Mouse (Mus musculus): Measurements from ENCODE around the gene Psma7. TPM values are rescaled to one million over a fixed set of nuclear protein-coding genes. Genes with fewer than 3 reads are reported as not detected.

The Psma7 gene
- polyA plus RNA-seq (2011; ENCODE audit: insufficient read depth, insufficient read length, low replicate concordance, missing spikeins) = 81.3 and 149 TPM in 2 replicates

DNA sequence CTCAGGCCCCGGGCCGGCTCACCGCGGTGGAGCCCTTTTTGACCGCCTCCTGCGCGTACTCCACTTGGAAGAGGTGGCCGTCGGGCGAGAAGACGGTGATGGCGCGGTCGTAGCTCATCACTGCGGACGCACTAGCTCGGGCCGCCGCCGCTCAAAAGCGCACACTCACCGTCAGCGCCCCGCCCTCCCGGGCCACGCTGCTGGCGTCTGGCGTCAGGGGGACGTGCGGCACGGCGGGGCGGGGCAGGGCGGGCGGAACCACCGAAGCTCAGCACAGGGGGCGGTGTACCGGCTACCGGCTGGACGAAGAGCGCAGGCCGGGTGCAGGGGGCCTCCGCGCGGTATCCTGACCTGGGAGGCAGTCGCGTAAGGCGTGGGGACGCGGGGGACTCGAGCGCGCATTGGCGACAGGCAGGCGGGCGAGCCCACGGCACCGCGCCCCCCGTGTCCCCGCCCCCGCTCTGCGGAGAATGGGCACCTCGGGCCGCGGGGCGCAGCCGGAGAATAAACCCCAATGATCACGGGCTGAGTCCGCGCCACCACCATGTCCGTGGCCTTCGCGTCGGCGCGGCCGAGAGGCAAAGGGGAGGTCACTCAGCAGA, at the start of gene Psma7, which contains the start of gene Ss18l1:
Gene Psma7, minus strand, starts transcription at position 178 of the 602 bp plus-strand sequence.
Gene Ss18l1, plus strand, starts transcription at position 254 of the 602 bp plus-strand sequence.
- under 1% methylated on average over 78 of the region's 78 CpGs for WGBS
- TF ChIP-seq POLR2A (IDR thresholded peaks at IDR 0.05; ENCODE audit: borderline replicate concordance, control insufficient read depth, low read depth, low read length) (peak; percentile 72; the same call in 1 of the 2 replicates), CTCF (IDR thresholded peaks at IDR 0.05; ENCODE audit: control insufficient read depth, insufficient read depth, low read length) (no peak)
- H3K27ac ChIP-seq (ENCODE audit: control insufficient read depth, insufficient read depth, low read depth, low read length, poor library complexity) = peak within 1 kb of the TSS; percentile 93
- peaks cover 1% of the 10 kb centered on the region; the same call in 1 of the 2 replicates for H3K4me1 ChIP-seq (ENCODE audit: control insufficient read depth, insufficient read depth, low read length)
- peak within 1 kb of the TSS; percentile 92 for H3K4me3 ChIP-seq (replicated peaks; ENCODE audit: control insufficient read depth, low read depth, low read length)

DNA sequence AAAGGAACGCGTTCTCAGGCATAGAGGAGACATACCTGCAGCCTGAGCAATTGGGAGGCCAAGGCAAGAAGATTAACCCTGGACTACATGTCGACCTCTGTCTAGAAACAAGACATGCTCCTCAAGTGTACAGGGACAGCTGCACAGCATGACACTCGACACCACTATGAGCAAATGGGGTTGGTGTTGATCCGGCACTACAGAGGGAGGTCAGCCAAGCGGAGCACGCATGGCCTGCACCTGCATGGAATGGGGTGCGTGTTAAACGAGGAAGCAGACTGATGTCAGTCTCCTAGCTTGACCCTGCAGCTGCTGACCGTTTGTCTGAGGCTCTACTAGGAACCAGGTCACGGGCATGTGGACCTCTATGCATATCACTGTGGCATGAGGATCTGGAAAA, 48.1 kb upstream of the Psma7 start:
- TF ChIP-seq POLR2A (IDR thresholded peaks at IDR 0.05; ENCODE audit: borderline replicate concordance, control insufficient read depth, low read depth, low read length) = no peak
- no peak for TF ChIP-seq CTCF (IDR thresholded peaks at IDR 0.05; ENCODE audit: control insufficient read depth, insufficient read depth, low read length)
- H3K4me1 ChIP-seq (ENCODE audit: control insufficient read depth, insufficient read depth, low read length) = no peaks in the 10 kb centered on the region
- no peak overlapping the region for H3K27ac ChIP-seq (ENCODE audit: control insufficient read depth, insufficient read depth, low read depth, low read length, poor library complexity)
- 64% methylated on average over 11 of the region's 11 CpGs for WGBS
- H3K4me3 ChIP-seq (replicated peaks; ENCODE audit: control insufficient read depth, low read depth, low read length) = no peak overlapping the region

DNA sequence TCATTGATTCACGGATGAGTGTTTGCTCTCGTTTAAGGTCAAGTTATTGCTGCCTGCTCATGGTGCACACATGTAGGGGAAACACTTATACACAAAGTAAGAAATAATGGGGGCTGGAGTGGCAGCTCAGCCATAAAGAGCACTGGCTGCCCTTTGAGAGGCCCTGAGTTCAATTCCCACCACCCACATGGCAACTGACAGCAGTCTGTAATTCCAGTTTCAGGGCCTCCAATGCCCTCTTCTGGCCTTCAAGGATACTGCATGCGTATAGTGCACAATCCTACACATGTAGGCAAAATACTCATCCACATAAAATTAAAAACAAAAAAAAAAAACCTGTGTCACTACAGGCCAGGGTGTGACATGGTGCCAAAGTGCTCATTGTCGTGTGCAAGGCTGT, 45.2 kb upstream of the Psma7 start:
- Histone ChIP-seq H3K4me3 (replicated peaks; ENCODE audit: control insufficient read depth, low read depth, low read length) (no peak overlapping the region), H3K27ac (ENCODE audit: control insufficient read depth, insufficient read depth, low read depth, low read length, poor library complexity) (no peak overlapping the region), H3K4me1 (ENCODE audit: control insufficient read depth, insufficient read depth, low read length) (no peaks in the 10 kb centered on the region)
- WGBS = 85% methylated on average over 4 of the region's 4 CpGs
- TF ChIP-seq POLR2A (IDR thresholded peaks at IDR 0.05; ENCODE audit: borderline replicate concordance, control insufficient read depth, low read depth, low read length) = no peak
- TF ChIP-seq CTCF (IDR thresholded peaks at IDR 0.05; ENCODE audit: control insufficient read depth, insufficient read depth, low read length) = no peak

DNA sequence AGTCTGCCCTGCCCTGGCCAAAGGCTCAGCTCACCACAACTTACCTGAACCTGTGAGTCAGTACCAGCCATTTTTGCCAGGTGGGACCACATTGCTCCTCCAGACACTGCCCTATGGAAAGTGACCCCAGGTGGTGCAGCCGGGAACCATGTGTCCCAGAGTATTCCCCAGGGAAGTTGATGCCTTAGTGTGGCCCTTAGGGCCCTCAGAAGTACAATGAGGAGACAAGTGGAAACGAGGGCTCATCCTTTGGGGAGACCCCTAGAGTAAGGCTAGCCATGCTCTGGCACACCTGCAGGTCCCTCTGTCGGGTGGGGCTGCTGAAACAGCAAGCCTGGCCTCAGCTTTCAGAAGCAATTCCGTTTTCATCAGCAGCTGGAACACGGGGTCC, 44.4 kb upstream of the Psma7 start:
- TF ChIP-seq CTCF (IDR thresholded peaks at IDR 0.05; ENCODE audit: control insufficient read depth, insufficient read depth, low read length) = no peak
- no peak for TF ChIP-seq POLR2A (IDR thresholded peaks at IDR 0.05; ENCODE audit: borderline replicate concordance, control insufficient read depth, low read depth, low read length)

DNA sequence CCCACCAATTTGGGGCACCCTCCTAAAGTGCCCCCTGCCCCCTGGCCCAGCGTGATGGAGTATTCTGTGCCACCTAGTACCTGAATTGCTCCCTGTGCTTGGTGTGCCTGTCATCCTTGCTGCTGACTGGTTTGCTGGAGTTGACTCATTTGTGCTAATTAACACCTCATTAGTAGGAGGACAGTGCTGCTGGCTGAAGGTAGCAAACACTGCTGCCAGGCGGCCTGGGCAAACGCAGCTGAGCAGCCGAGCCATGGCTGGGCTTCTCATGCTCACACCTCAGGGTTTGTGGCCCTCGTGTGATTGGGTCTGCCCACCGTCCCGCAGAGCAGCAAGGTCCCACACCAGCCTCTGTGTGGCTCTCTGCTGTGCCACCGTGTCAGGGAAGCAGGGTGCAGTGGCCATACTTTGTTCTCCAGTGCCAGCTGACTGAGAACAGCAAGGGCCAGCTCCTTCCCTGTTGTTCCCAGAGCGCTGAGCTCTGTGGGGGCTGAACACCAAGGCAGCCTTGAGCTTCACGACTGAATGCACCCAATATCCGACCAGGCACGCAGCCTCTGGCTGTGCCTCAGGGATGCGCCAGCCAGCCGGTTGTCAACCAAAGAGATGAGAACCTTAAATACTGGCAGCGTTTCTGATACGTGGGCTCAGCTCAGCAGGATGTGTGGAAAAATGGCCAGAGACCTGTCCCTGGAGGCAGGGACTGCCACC, 43.8 kb upstream of the Psma7 start:
- TF ChIP-seq CTCF (IDR thresholded peaks at IDR 0.05; ENCODE audit: control insufficient read depth, insufficient read depth, low read length) (no peak), POLR2A (IDR thresholded peaks at IDR 0.05; ENCODE audit: borderline replicate concordance, control insufficient read depth, low read depth, low read length) (0 out of 2 replicates have a peak, but pooled peaks have one; percentile 11)
- Histone ChIP-seq H3K27ac (ENCODE audit: control insufficient read depth, insufficient read depth, low read depth, low read length, poor library complexity) (no peak overlapping the region), H3K4me3 (replicated peaks; ENCODE audit: control insufficient read depth, low read depth, low read length) (no peak overlapping the region), H3K4me1 (ENCODE audit: control insufficient read depth, insufficient read depth, low read length) (no peaks in the 10 kb centered on the region; the same call in 1 of the 2 replicates)
- 89% methylated on average over 16 of the region's 16 CpGs for WGBS

More for the DNA sequence above, 44.4 kb upstream of the Psma7 start:
- 83% methylated on average over 5 of the region's 5 CpGs for WGBS
- H3K4me3 ChIP-seq (replicated peaks; ENCODE audit: control insufficient read depth, low read depth, low read length) = no peak overlapping the region
- no peak overlapping the region for H3K27ac ChIP-seq (ENCODE audit: control insufficient read depth, insufficient read depth, low read depth, low read length, poor library complexity)
- no peaks in the 10 kb centered on the region; the same call in 1 of the 2 replicates for H3K4me1 ChIP-seq (ENCODE audit: control insufficient read depth, insufficient read depth, low read length)

DNA sequence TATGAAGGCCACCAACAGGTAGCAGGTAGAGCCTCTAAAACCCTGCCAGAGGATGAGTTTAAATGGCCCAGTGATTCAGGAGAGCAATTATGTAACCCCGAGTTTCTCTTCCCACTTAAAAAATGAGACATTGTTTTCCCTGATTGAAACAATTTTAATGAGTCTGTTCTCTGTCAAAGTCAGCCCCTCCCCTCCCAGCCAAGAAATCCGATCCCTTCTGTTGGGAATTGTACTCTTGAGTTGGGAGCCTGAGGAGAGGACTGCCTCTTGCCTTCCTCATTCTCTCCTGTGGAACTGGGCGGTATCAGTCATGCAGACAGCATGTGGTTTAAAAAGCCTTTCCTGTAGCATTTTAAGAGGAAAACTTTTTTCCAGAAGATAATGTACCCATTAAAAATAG, 42.3 kb upstream of the Psma7 start:
- WGBS = 69% methylated on average over 3 of the region's 3 CpGs
- no peak overlapping the region for H3K4me3 ChIP-seq (replicated peaks; ENCODE audit: control insufficient read depth, low read depth, low read length)
- no peaks in the 10 kb centered on the region; the same call in 1 of the 2 replicates for H3K4me1 ChIP-seq (ENCODE audit: control insufficient read depth, insufficient read depth, low read length)
- H3K27ac ChIP-seq (ENCODE audit: control insufficient read depth, insufficient read depth, low read depth, low read length, poor library complexity) = no peak overlapping the region
- TF ChIP-seq CTCF (IDR thresholded peaks at IDR 0.05; ENCODE audit: control insufficient read depth, insufficient read depth, low read length) (no peak), POLR2A (IDR thresholded peaks at IDR 0.05; ENCODE audit: borderline replicate concordance, control insufficient read depth, low read depth, low read length) (no peak)

DNA sequence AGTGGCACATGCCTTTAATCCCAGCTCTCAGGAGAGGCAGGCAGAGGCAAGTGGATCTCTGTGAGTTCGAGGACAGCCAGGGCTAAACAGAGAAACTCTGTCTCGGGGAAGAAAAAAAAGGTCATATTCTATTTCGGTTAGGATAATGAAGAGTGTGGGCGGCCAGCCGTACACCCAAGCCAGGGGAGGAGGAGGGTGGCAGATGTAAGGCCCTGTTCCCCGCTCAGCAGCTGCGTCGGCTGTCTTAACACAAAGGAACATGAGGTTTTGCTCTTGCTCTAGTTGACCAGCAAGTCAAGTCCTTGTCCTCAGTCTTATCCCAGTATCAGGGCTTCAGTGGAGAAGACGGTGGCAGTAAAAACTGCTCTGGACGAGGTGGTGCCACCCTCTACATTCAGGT, 40.8 kb upstream of the Psma7 start:
- WGBS = 85% methylated on average over 10 of the region's 10 CpGs
- H3K4me3 ChIP-seq (replicated peaks; ENCODE audit: control insufficient read depth, low read depth, low read length) = no peak overlapping the region
- H3K27ac ChIP-seq (ENCODE audit: control insufficient read depth, insufficient read depth, low read depth, low read length, poor library complexity) = no peak overlapping the region
- no peaks in the 10 kb centered on the region; the same call in 1 of the 2 replicates for H3K4me1 ChIP-seq (ENCODE audit: control insufficient read depth, insufficient read depth, low read length)
- TF ChIP-seq POLR2A (IDR thresholded peaks at IDR 0.05; ENCODE audit: borderline replicate concordance, control insufficient read depth, low read depth, low read length) = no peak
- no peak for TF ChIP-seq CTCF (IDR thresholded peaks at IDR 0.05; ENCODE audit: control insufficient read depth, insufficient read depth, low read length)

DNA sequence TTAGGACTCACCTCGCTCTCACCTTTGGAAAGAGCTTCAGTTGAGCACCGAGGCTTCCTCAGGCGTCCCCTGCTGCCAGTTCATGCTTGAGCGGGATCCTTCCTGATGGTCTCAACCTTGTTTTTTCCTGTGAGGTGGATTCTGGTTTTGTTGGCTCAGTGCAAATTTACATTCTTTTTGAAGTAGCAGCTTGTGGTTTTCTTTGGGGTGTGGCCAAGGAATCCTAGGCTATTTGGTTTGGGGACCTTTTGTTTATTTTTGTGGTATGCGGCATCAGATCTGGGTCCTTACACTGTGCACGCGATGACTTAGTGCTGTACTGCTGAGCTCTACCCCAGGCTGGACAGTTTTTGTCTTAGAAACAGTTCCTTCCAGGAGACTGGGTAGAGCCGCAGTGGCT, 38.4 kb upstream of the Psma7 start:
- 76% methylated on average over 8 of the region's 8 CpGs for WGBS
- Histone ChIP-seq H3K4me3 (replicated peaks; ENCODE audit: control insufficient read depth, low read depth, low read length) (no peak overlapping the region), H3K27ac (ENCODE audit: control insufficient read depth, insufficient read depth, low read depth, low read length, poor library complexity) (no peak overlapping the region), H3K4me1 (ENCODE audit: control insufficient read depth, insufficient read depth, low read length) (no peaks in the 10 kb centered on the region; the same call in 1 of the 2 replicates)
- TF ChIP-seq POLR2A (IDR thresholded peaks at IDR 0.05; ENCODE audit: borderline replicate concordance, control insufficient read depth, low read depth, low read length) (no peak), CTCF (IDR thresholded peaks at IDR 0.05; ENCODE audit: control insufficient read depth, insufficient read depth, low read length) (no peak)
